Mouse (Mus musculus) left cerebral cortex, postnatal 25 days (tissue): ENCODE measurements around the gene Pced1b. TPM values are rescaled to one million over a fixed set of nuclear protein-coding genes. Genes with fewer than 3 reads are reported as not detected.

Source experiments
- DNase-seq, 2 experiments: peaks; one replicate each; pipeline ENCODE4 v3.0.0; 2022; ENCODE audit warnings: low spot score in 2 of 2, mixed read lengths in 1 of 2
- intact Hi-C: fragments of 180-260 bp; cut with DNase I; formaldehyde crosslinking; loops from one replicate; pipeline ENCODE4 v1.15.1; 2025
- total RNA-seq, 2 experiments: library from RNA; stranded (reverse); gene quantifications; 2 replicates each; pipeline ENCODE4 v1.2.3; 2021

Gene Pced1b
- total RNA-seq, 2 experiments from 2014 or later: 5.6 to 6.7 TPM

DNA sequence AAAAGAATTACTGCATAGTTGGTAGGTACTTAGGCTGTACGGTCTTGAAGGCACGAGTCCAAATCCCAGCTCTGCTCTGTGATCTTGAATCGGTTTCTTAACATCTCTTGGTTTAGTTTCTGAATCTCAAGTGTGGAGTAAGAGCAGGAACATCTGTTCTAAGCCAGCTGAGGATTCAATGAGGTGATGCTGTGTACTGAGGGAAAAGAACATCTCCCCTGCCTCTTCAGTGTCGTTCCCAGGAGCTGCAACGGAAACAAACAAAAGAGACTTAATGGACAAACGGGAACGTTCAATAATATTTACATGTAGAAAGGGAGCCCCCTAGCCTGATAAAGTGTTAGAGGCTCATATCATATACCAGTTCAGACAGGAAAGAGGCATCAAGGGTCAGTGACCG is 165.4 kb downstream of the Pced1b start:
- intact Hi-C loops: no loop called here
- DNase-seq: no peak

- intact Hi-C loops: no loop called here
Measured at GRCm38 (mm10) chr15:97412861-97413260, 166.0 kb downstream of the Pced1b start.

GRCm38 (mm10) chr15:97414718-97415413 is 168.0 kb downstream of the Pced1b start:
- intact Hi-C loops: no loop called here
- DNase-seq: peak; percentile 11 to 21

More at GRCm38 (mm10) chr15:97412861-97413260, 166.0 kb downstream of the Pced1b start:
- no peak for DNase-seq

DNA sequence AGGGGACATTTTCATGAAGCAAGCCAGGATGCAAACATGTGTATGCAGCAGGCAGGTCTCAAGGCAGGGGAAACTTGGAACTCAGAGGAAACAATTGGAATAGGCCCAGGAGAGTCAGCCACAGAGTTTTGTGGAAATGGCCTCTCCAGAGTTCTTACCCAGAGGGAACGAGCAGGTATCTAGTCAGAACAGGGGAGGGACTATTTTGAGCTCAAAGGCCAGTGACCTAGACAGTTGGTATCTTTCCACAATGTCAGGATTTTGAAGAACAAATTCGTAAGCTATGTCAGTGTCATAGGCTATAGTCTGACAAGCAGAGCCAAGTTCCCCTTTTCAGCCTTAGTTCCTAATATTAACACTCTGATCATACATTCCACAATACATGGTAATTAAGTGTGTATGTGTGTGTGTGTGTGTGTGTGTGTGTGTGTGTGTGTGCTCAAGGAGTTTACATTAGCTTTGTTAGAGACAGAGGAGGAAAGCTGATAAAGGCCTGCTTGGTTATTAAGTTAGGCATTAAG is 168.6 kb downstream of the Pced1b start:
- intact Hi-C loops: no loop called here
- no peak for DNase-seq

DNA sequence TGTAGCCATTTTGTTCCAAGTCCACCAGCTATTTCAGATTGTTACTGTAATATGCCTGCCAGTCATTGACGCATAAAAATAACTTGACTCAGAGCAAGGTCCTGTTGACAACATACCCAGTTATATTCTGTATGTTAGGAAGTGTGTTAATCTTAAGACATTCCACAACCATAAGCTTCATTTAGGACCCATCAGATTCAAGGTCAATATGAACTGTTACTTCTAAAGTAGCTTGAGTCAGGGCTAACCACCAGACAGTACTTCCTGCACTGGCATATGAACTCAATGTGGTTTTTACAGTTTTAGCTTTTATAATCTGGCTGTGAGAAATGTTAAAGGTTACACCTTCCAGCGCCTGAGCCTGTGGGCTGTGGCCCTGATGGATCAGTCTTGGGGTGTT is 173.4 kb downstream of the Pced1b start:
- DNase-seq: no peak
- intact Hi-C loops: no loop called here

- no peak for DNase-seq
- intact Hi-C loops: no loop called here
Measured at GRCm38 (mm10) chr15:97421533-97421932, 174.6 kb downstream of the Pced1b start.

DNA sequence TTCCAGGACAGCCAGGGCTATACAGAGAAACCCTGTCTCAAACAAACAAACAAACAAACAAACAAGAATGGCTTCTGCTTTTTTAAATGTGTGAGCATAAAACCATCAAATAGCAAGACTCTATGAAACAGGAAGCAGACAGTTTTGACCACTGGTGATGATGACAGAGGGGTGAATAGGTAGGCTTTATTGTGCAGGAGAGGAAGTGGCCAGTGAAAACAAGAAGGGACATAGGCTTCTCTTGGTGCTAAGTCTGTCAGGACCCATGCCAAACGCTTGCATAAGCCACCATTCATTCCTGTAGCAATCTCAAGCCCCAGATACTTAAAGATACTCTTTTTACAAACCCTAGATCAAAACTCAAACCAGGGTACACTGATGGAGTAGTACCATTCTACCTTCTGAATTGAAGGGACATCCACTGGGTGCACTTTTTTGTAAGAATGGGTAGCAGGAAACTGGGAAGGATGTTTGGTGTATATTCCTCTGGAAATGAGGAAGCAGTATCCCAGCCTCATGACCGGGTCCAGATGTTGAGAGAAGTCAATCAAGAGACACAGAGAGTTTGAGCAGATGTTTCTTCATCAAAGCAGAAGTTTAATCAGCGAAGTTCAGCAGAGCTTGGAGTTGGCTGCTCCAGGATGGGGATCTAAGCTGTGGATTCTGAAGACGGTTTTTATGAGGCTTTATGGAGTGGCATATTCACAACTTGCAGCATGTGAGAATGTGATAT is 175.5 kb downstream of the Pced1b start:
- DNase-seq: no peak
- intact Hi-C loops: no loop called here

DNA sequence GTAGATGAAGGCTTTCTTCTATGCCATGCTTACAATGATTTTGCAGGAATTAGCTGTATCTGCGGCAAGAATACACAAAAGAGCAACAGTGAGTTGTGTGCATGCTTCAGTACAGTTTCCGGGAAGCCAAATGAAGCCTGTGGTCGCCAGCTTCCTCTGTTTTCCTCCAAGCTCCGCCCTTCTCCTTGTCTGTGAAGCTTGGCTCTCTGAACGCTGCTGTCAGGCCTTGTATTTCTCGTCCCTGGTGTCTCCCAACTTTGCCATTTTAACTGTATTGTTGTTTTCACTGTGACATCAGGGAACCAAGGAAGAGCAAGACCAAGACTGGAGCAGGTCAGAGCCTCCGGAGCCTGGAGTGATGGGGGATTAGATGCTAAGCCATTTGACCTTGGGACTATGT is 177.5 kb downstream of the Pced1b start:
- intact Hi-C loops: no loop called here
- DNase-seq: no peak

DNA sequence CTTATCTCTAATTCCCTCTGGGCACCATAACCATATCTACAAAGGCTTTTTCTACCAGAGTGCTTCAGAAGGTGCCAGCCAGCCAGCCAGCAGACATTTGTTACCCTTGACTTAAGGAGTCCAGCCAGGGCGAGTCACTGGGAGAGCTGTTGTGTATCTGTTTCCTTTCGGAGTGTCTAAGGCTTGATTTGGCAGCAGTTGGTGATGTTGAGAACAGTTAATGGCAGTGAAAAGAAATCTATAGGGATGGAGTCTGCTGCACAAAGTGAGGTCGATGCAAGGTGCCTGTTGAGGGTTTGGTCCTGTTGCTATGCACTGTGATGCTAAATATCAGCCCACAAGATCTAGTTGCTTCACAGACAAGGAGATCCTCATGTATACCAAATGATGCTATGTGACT is 178.1 kb downstream of the Pced1b start:
- intact Hi-C loops: no loop called here
- DNase-seq: no peak

DNA sequence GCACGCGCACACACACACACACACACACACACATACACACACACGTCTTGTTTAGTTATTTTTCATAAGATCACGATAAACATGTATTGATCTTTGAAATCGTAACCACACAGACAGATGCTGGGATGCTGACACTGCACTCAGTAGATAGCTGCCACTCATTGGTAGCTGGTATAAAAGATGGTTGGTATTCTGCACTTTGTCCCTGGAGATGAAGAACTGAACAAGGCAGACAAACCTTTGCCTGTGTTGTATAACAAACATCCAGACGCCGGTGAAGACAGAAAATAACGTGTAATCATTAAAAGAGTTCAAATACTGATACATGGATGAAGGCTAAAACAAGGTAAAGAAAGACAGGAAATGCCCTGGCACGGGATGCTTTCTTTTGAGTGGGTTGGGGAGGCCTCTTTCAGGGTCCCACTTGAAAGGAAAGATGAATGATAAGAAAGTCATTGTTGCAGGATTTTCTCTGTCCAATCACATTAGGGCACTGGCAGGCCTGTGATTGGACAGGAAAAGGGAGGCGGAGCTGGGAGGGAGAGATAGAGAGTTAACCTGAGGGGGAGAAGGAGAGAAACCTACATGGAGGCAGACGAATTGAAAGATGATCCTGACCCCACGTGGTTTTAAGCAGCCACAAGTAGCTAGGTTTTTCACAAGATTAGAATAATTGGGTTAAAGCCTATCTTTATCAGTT is 182.4 kb downstream of the Pced1b start:
- intact Hi-C loops: no loop called here
- no peak for DNase-seq

- intact Hi-C loops: no loop called here
- no peak for DNase-seq
Measured at GRCm38 (mm10) chr15:97431533-97431932, 184.6 kb downstream of the Pced1b start.

GRCm38 (mm10) chr15:97432221-97432620 is 185.3 kb downstream of the Pced1b start:
- intact Hi-C loops: no loop called here
- DNase-seq: no peak

Other genes starting within 250 kb of the Pced1b start
- 1 to 10 TPM; 1.2 to 1.4 TPM for gene Slc38a4, start 191.2 kb upstream of the Pced1b start, total RNA-seq
- 1 to 10 TPM; 5.3 to 6.6 TPM for gene Amigo2, start 180 bp downstream of the Pced1b start, total RNA-seq